Mouse (Mus musculus): Measurements from ENCODE around the gene Ghrh.

The Ghrh gene

GRCm38 (mm10) chr2:157347361-157348159 is at the start of gene Ghrh:
Gene Ghrh (minus strand): TSS chr2:157347506.
- no peak for TF ChIP-seq GATA4 (IDR thresholded peaks at IDR 0.05; ENCODE audit: insufficient replicate concordance, low read length)

- TF ChIP-seq GATA4 (IDR thresholded peaks at IDR 0.05; ENCODE audit: insufficient replicate concordance, low read length): no peak
Measured at GRCm38 (mm10) chr2:157395960-157396359, 48.7 kb upstream of the Ghrh start.

- no peak for TF ChIP-seq GATA4 (IDR thresholded peaks at IDR 0.05; ENCODE audit: insufficient replicate concordance, low read length)
Measured at GRCm38 (mm10) chr2:157395371-157395770, 48.1 kb upstream of the Ghrh start.

GRCm38 (mm10) chr2:157394868-157395267 is 47.6 kb upstream of the Ghrh start:
- no peak for TF ChIP-seq GATA4 (IDR thresholded peaks at IDR 0.05; ENCODE audit: insufficient replicate concordance, low read length)

GRCm38 (mm10) chr2:157393549-157393948 is 46.2 kb upstream of the Ghrh start:
- TF ChIP-seq GATA4 (IDR thresholded peaks at IDR 0.05; ENCODE audit: insufficient replicate concordance, low read length): no peak

- TF ChIP-seq GATA4 (IDR thresholded peaks at IDR 0.05; ENCODE audit: insufficient replicate concordance, low read length): no peak
Measured at GRCm38 (mm10) chr2:157392331-157392730, 45.0 kb upstream of the Ghrh start.

- no peak for TF ChIP-seq GATA4 (IDR thresholded peaks at IDR 0.05; ENCODE audit: insufficient replicate concordance, low read length)
Measured at GRCm38 (mm10) chr2:157389591-157389921, 42.2 kb upstream of the Ghrh start.

GRCm38 (mm10) chr2:157384836-157385235 is 37.5 kb upstream of the Ghrh start:
- no peak for TF ChIP-seq GATA4 (IDR thresholded peaks at IDR 0.05; ENCODE audit: insufficient replicate concordance, low read length)

- TF ChIP-seq GATA4 (IDR thresholded peaks at IDR 0.05; ENCODE audit: insufficient replicate concordance, low read length): no peak
Measured at GRCm38 (mm10) chr2:157376995-157377394, 29.7 kb upstream of the Ghrh start.

GRCm38 (mm10) chr2:157375794-157376757 is 28.8 kb upstream of the Ghrh start:
- TF ChIP-seq GATA4 (IDR thresholded peaks at IDR 0.05; ENCODE audit: insufficient replicate concordance, low read length): no peak

GRCm38 (mm10) chr2:157375051-157375450 is 27.7 kb upstream of the Ghrh start:
- no peak for TF ChIP-seq GATA4 (IDR thresholded peaks at IDR 0.05; ENCODE audit: insufficient replicate concordance, low read length)

GRCm38 (mm10) chr2:157373681-157374080 is 26.4 kb upstream of the Ghrh start:
- no peak for TF ChIP-seq GATA4 (IDR thresholded peaks at IDR 0.05; ENCODE audit: insufficient replicate concordance, low read length)

- no peak for TF ChIP-seq GATA4 (IDR thresholded peaks at IDR 0.05; ENCODE audit: insufficient replicate concordance, low read length)
Measured at GRCm38 (mm10) chr2:157371696-157372095, 24.4 kb upstream of the Ghrh start.

GRCm38 (mm10) chr2:157367991-157368390 is 20.7 kb upstream of the Ghrh start:
- no peak for TF ChIP-seq GATA4 (IDR thresholded peaks at IDR 0.05; ENCODE audit: insufficient replicate concordance, low read length)

GRCm38 (mm10) chr2:157367184-157367893 is 20.0 kb upstream of the Ghrh start, which contains the start of gene Manbal:
Gene Manbal (plus strand): TSS chr2:157367594.
- peak; percentile 56; the same call in 1 of the 2 replicates for TF ChIP-seq GATA4 (IDR thresholded peaks at IDR 0.05; ENCODE audit: insufficient replicate concordance, low read length)
